Mouse (Mus musculus) urinary bladder, postnatal 4 days (tissue): ENCODE measurements around the gene Luc7l3.

Experiments used
- DNase-seq, 2 experiments: peaks; one replicate each; pipeline ENCODE4 v3.0.0; 2021 to 2022; ENCODE audit warnings: low spot score in 2 of 2

Gene Luc7l3

GRCm38 (mm10) chr11:94259814-94260213 is 62.0 kb downstream of the Luc7l3 start:
- no peak for DNase-seq

- DNase-seq = no peak
Observed at GRCm38 (mm10) chr11:94257987-94258386, 63.8 kb downstream of the Luc7l3 start.

GRCm38 (mm10) chr11:94255733-94256132 is 66.1 kb downstream of the Luc7l3 start:
- DNase-seq = no peak

GRCm38 (mm10) chr11:94253691-94254090 is 68.1 kb downstream of the Luc7l3 start:
- DNase-seq = no peak

GRCm38 (mm10) chr11:94253156-94253555 is 68.6 kb downstream of the Luc7l3 start:
- no peak for DNase-seq

- DNase-seq = no peak
Observed at GRCm38 (mm10) chr11:94246789-94247061, 75.1 kb downstream of the Luc7l3 start.

GRCm38 (mm10) chr11:94245955-94246788 is 75.6 kb downstream of the Luc7l3 start, which contains the start of gene Wfikkn2:
Gene Wfikkn2 (minus strand): TSS chr11:94246005.
- DNase-seq = peak in 1 of 2 experiments; percentile 41

GRCm38 (mm10) chr11:94244385-94244784 is 77.4 kb downstream of the Luc7l3 start:
- DNase-seq = no peak

GRCm38 (mm10) chr11:94243422-94244180 is 78.2 kb downstream of the Luc7l3 start:
- no peak for DNase-seq

GRCm38 (mm10) chr11:94242760-94243421 is 78.9 kb downstream of the Luc7l3 start:
- DNase-seq = peak in 1 of 2 experiments; percentile 39

- no peak for DNase-seq
Observed at GRCm38 (mm10) chr11:94239706-94240105, 82.1 kb downstream of the Luc7l3 start.

- no peak for DNase-seq
Observed at GRCm38 (mm10) chr11:94238786-94239185, 83.0 kb downstream of the Luc7l3 start.
